Mouse (Mus musculus) cortical plate, adult 2 months (tissue): Measurements from ENCODE around the gene Hoxc9.

Source experiments
- CTCF ChIP-seq: fragments of 200-500 bp; IDR thresholded peaks from 2 replicates; pipeline ENCODE4 v1.5.1; 2011; ENCODE audit warnings: mild to moderate bottlenecking, control low read depth, low read length; ENCODE audit not compliant: insufficient read depth; ENCODE audit errors: extremely low read depth
- POLR2A ChIP-seq: fragments of 200-500 bp; IDR thresholded peaks from 2 replicates; pipeline ENCODE4 v1.6.1; 2011; ENCODE audit warnings: mild to moderate bottlenecking, low read length, control low read depth; ENCODE audit not compliant: insufficient read depth; ENCODE audit errors: extremely low read depth

DNA sequence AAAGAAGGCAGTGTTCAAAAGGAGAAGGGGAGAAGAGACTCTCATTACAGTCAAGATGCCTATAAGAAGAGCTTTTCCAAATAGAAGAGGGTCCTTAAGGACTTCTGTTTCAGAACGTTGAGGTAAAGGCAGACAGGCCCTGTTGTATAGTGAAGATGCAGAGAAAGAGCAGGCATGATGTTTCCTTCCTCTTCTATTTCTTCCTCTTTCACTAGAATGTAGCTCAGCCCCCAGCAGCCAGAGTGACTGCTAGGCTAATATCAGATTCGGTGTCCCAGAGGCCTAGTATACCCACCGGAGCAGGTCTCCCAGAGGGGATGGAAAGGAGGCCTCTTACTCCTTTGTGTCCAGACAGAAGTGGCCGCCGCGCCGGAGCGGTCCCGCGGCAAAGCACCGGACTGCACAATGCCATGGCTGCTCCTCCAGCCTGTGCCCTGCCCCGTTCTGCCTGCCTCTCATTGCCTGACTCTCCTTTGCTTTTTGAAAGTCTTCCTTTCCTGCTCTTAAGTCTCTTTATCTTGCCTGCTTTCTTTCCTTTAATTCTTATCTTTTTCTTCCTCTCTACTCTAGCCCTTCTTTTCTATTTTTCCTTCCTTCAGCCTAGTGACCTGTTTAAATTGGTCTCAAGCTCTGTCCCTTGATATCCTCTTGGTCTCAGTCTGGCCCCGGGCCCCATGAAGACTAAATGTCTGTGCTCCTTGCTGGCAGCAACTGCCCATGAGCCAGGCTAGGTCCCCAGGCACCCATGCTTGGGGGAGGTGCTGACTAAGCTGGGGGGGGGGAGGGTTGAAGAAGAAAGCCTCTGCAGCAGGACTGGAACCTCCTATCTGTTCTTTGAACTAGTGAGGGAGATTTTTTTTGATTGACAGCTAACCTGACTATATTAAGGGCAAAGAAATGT is 2.6 kb downstream of the Hoxc9 start:
- TF ChIP-seq POLR2A (no peak), CTCF (no peak)
